Mouse (Mus musculus) MEL (cell line): ENCODE results near the gene Cdkal1. TPM values are rescaled to one million over a fixed set of nuclear protein-coding genes. Genes with fewer than 3 reads are reported as not detected.

ENCODE experiments used
- DNase-seq: peaks from one replicate; pipeline ENCODE4 v3.0.0; 2011; ENCODE audit warnings: low read depth, low spot score
- H3K27ac ChIP-seq: 2 replicates; pipeline ENCODE4 v1.5.1; 2012; ENCODE audit warnings: low read depth, mild to moderate bottlenecking, control low read depth, low read length, moderate library complexity; ENCODE audit not compliant: control insufficient read depth
- H3K27me3 ChIP-seq, 2 experiments: fragments of 150-350 bp in 1 of 2; sonication (generic) in 1 of 2; 2 replicates each; pipeline ENCODE4 v1.6.1; 2012; ENCODE audit warnings: low read length in 2 of 2, mild to moderate bottlenecking in 2 of 2, improper control_type of control experiment in 1 of 2, moderate library complexity in 1 of 2; ENCODE audit not compliant: insufficient read depth in 2 of 2, control insufficient read depth in 1 of 2
- H3K36me3 ChIP-seq, 2 experiments: 2 replicates each; pipeline ENCODE4 v1.6.1; 2012 to 2014; ENCODE audit warnings: low read length in 2 of 2, improper control_type of control experiment in 1 of 2, inconsistent platforms in 1 of 2, mild to moderate bottlenecking in 1 of 2; ENCODE audit not compliant: insufficient read depth in 2 of 2, control insufficient read depth in 1 of 2
- H3K4me1 ChIP-seq, 2 experiments: fragments of 150-350 bp in 1 of 2; sonication (generic) in 1 of 2; 2 replicates each; pipeline ENCODE4 v1.6.1; 2012; ENCODE audit warnings: low read length in 2 of 2, improper control_type of control experiment in 1 of 2, mild to moderate bottlenecking in 1 of 2; ENCODE audit not compliant: insufficient read depth in 2 of 2, control insufficient read depth in 1 of 2
- H3K4me3 ChIP-seq, 2 experiments: fragments of 150-350 bp in 1 of 2; sonication (generic) in 1 of 2; 2 replicates each; pipeline ENCODE4 v1.5.1; 2012; ENCODE audit warnings: low read depth in 2 of 2, low read length in 2 of 2, mild to moderate bottlenecking in 2 of 2, moderate library complexity in 2 of 2, control low read depth in 1 of 2, improper control_type of control experiment in 1 of 2; ENCODE audit not compliant: control insufficient read depth in 1 of 2, insufficient read depth in 1 of 2
- H3K79me2 ChIP-seq: 2 replicates; pipeline ENCODE4 v1.6.1; 2012; ENCODE audit warnings: mild to moderate bottlenecking, low read length, moderate library complexity; ENCODE audit not compliant: control insufficient read depth, poor library complexity, insufficient read depth
- H3K9ac ChIP-seq: 2 replicates; pipeline ENCODE4 v1.6.1; 2012; ENCODE audit warnings: low read depth, mild to moderate bottlenecking, control low read depth, low read length, moderate library complexity; ENCODE audit not compliant: control insufficient read depth, poor library complexity, severe bottlenecking
- H3K9me3 ChIP-seq: fragments of 150-350 bp; sonication (generic); replicated peaks from 2 replicates; pipeline ENCODE4 v1.6.1; 2012; ENCODE audit warnings: mild to moderate bottlenecking, low read length, improper control_type of control experiment, moderate library complexity; ENCODE audit not compliant: insufficient read depth
- BHLHE40 ChIP-seq: IDR thresholded peaks from 2 replicates; pipeline ENCODE4 v1.6.1; 2012; ENCODE audit warnings: low read depth, mild to moderate bottlenecking, inconsistent platforms, low read length, improper control_type of control experiment, borderline replicate concordance
- CHD1 ChIP-seq: IDR thresholded peaks from 2 replicates; pipeline ENCODE4 v1.6.1; 2012; ENCODE audit warnings: low read depth, mild to moderate bottlenecking, inconsistent platforms, low read length, improper control_type of control experiment
- CHD2 ChIP-seq: IDR thresholded peaks from 2 replicates; pipeline ENCODE4 v1.6.1; 2011; ENCODE audit warnings: low read length, improper control_type of control experiment
- ETS1 ChIP-seq: IDR thresholded peaks from 2 replicates; pipeline ENCODE4 v1.6.1; 2012; ENCODE audit warnings: low read depth, mild to moderate bottlenecking, inconsistent platforms, low read length, improper control_type of control experiment, moderate library complexity
- GABPA ChIP-seq: IDR thresholded peaks from 2 replicates; pipeline ENCODE4 v1.6.1; 2012; ENCODE audit warnings: low read depth, mild to moderate bottlenecking, inconsistent platforms, low read length, improper control_type of control experiment, moderate library complexity
- GATA1 ChIP-seq: IDR thresholded peaks from 2 replicates; pipeline ENCODE4 v1.6.1; 2011; ENCODE audit warnings: low read depth, low read length, improper control_type of control experiment
- KAT2A ChIP-seq: conservative IDR thresholded peaks from 2 replicates; pipeline ENCODE4 v1.6.1; 2012; ENCODE audit warnings: low read depth, low read length, improper control_type of control experiment, inconsistent platforms
- MAFK ChIP-seq: IDR thresholded peaks from 2 replicates; pipeline ENCODE4 v1.6.1; 2011; ENCODE audit warnings: low read depth, mild to moderate bottlenecking, low read length, improper control_type of control experiment, borderline replicate concordance
- MXI1 ChIP-seq: IDR thresholded peaks from 2 replicates; pipeline ENCODE4 v1.6.1; 2011; ENCODE audit warnings: mild to moderate bottlenecking, low read depth, low read length, improper control_type of control experiment
- MYB ChIP-seq: IDR thresholded peaks from 2 replicates; pipeline ENCODE4 v1.6.1; 2011; ENCODE audit warnings: mild to moderate bottlenecking, low read depth, low read length, improper control_type of control experiment
- NRF1 ChIP-seq: IDR thresholded peaks from 2 replicates; pipeline ENCODE4 v1.6.1; 2014; ENCODE audit warnings: low read depth, mild to moderate bottlenecking, inconsistent platforms, low read length, improper control_type of control experiment, moderate library complexity; ENCODE audit not compliant: poor library complexity, insufficient read depth, severe bottlenecking
- POLR2A ChIP-seq, 2 experiments: IDR thresholded peaks; 2 replicates each; pipeline ENCODE4 v1.6.1; 2011 to 2012; ENCODE audit warnings: low read length in 2 of 2, mild to moderate bottlenecking in 2 of 2, control low read depth in 1 of 2, improper control_type of control experiment in 1 of 2, low read depth in 1 of 2, moderate library complexity in 1 of 2; ENCODE audit not compliant: control insufficient read depth in 1 of 2, insufficient read depth in 1 of 2, poor library complexity in 1 of 2
- POLR2AphosphoS5 ChIP-seq: IDR thresholded peaks from 2 replicates; pipeline ENCODE4 v1.6.1; 2012; ENCODE audit warnings: low read depth, borderline replicate concordance, mild to moderate bottlenecking, inconsistent platforms, low read length, moderate library complexity, mixed read lengths
- SIN3A ChIP-seq: IDR thresholded peaks from 2 replicates; pipeline ENCODE4 v1.6.1; 2012; ENCODE audit warnings: low read length, improper control_type of control experiment, inconsistent platforms
- TAL1 ChIP-seq: IDR thresholded peaks from 2 replicates; pipeline ENCODE4 v1.6.1; 2012; ENCODE audit warnings: mild to moderate bottlenecking, inconsistent platforms, low read length, moderate library complexity, mixed read lengths
- TCF12 ChIP-seq: IDR thresholded peaks from 2 replicates; pipeline ENCODE4 v1.6.1; 2014; ENCODE audit warnings: low read depth, mild to moderate bottlenecking, inconsistent platforms, low read length, improper control_type of control experiment, moderate library complexity
- USF1 ChIP-seq: IDR thresholded peaks from 2 replicates; pipeline ENCODE4 v1.6.1; 2014; ENCODE audit warnings: low read depth, mild to moderate bottlenecking, inconsistent platforms, low read length, improper control_type of control experiment, moderate library complexity
- ZC3H11A ChIP-seq: IDR thresholded peaks from 2 replicates; pipeline ENCODE4 v1.6.1; 2012; ENCODE audit warnings: low read depth, mild to moderate bottlenecking, inconsistent platforms, low read length, improper control_type of control experiment
- ZNF384 ChIP-seq: IDR thresholded peaks from 2 replicates; pipeline ENCODE4 v1.6.1; 2012; ENCODE audit warnings: low read depth, mild to moderate bottlenecking, inconsistent platforms, low read length, improper control_type of control experiment
- polyA plus RNA-seq, 2 experiments: library from polyadenylated mRNA; stranded (reverse) in 1 of 2; unstranded in 1 of 2; fragments of >175 nt in 1 of 2; fragments of >200 nt in 1 of 2; gene quantifications; 2 replicates each; pipeline versions ENCODE4 v1.2.1 to v1.2.4; 2012; ENCODE audit warnings: low replicate concordance in 2 of 2, low read depth in 1 of 2; ENCODE audit not compliant: insufficient read length in 2 of 2, insufficient read depth in 1 of 2, missing spikeins in 1 of 2
- total RNA-seq: library from RNA; depleted of rRNA; stranded (reverse); fragments of 300-350 nt; gene quantifications from 2 replicates; pipeline ENCODE4 v1.2.3, GENCODE M21; 2012

Gene Cdkal1
- total and polyA plus RNA-seq, 3 experiments = 10.6 to 11.0 TPM; not detected in 1

DNA sequence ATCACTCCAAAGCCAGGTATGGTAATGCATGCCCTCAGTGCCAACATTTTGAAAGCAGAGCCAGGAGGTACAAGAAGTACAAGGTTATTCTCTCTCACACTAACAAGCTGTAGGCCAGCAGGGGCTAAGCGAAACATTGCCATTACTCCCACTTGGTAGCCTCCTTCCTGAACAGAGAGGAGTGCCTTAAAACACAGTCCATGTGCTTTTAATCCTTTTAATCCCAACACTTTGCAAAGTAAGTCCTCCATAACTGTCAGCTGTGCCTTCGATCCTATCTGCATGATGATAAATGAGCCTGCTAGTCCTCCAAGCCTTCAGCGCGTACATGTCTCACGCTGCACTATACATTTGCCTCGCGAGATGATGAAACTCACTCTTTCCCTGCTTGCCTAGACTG, 234.6 kb downstream of the Cdkal1 start:
- Histone ChIP-seq H3K9me3 (no peaks in the 10 kb centered on the region), H3K4me1 (peaks cover 17 to 21% of the 10 kb centered on the region in 2 experiments), H3K27me3 (no peaks in the 10 kb centered on the region), H3K36me3 (peaks cover 0 to 30% of the 10 kb centered on the region in 2 experiments; a peak in 2 of 4 replicates), H3K9ac (no peak overlapping the region), H3K4me3 (no peak overlapping the region), H3K79me2 (no peaks in the 10 kb centered on the region), H3K27ac (no peak overlapping the region)
- TF ChIP-seq MXI1 = no peak
- no peak for TF ChIP-seq MYB
- no peak for TF ChIP-seq SIN3A
- no peak for TF ChIP-seq POLR2AphosphoS5
- no peak for TF ChIP-seq GABPA
- TF ChIP-seq BHLHE40 = no peak
- no peak for TF ChIP-seq ZNF384
- no peak for TF ChIP-seq USF1
- TF ChIP-seq NRF1 = no peak
- no peak for TF ChIP-seq GATA1
- DNase-seq = no peak

GRCm38 (mm10) chr13:29616654-29617171, 238.8 kb downstream of the Cdkal1 start:
- Histone ChIP-seq H3K36me3 (peaks cover 0 to 9% of the 10 kb centered on the region in 2 experiments; a peak in 2 of 4 replicates), H3K27ac (no peak overlapping the region), H3K4me3 (no peak overlapping the region), H3K4me1 (peaks cover 7 to 9% of the 10 kb centered on the region in 2 experiments), H3K27me3 (no peaks in the 10 kb centered on the region), H3K9ac (no peak overlapping the region), H3K79me2 (no peaks in the 10 kb centered on the region), H3K9me3 (no peaks in the 10 kb centered on the region)
- TF ChIP-seq TCF12 = peak; percentile 53; the same call in 1 of the 2 replicates
- no peak for TF ChIP-seq MXI1
- peak; percentile 53; the same call in 1 of the 2 replicates for TF ChIP-seq GATA1
- peak; percentile 30 for DNase-seq

GRCm38 (mm10) chr13:29615987-29616386, 239.5 kb downstream of the Cdkal1 start:
- Histone ChIP-seq H3K9me3 (no peaks in the 10 kb centered on the region), H3K79me2 (no peaks in the 10 kb centered on the region), H3K9ac (no peak overlapping the region), H3K27ac (no peak overlapping the region), H3K27me3 (no peaks in the 10 kb centered on the region), H3K36me3 (peaks cover 0 to 9% of the 10 kb centered on the region in 2 experiments; a peak in 2 of 4 replicates), H3K4me1 (peaks cover 7 to 9% of the 10 kb centered on the region in 2 experiments), H3K4me3 (no peak overlapping the region)
- no peak for TF ChIP-seq GATA1
- TF ChIP-seq MYB = no peak
- no peak for TF ChIP-seq ZC3H11A
- no peak for TF ChIP-seq POLR2A (IDR thresholded peaks at IDR 0.05; ENCODE audit: control insufficient read depth in 1 of 2, insufficient read depth in 1 of 2, low read depth in 1 of 2, low read length in 2 of 2, poor library complexity in 1 of 2)
- TF ChIP-seq CHD2 = no peak
- no peak for TF ChIP-seq KAT2A
- TF ChIP-seq TAL1 = no peak
- TF ChIP-seq MAFK = no peak
- TF ChIP-seq NRF1 = no peak
- no peak for TF ChIP-seq ETS1
- no peak for TF ChIP-seq TCF12
- no peak for TF ChIP-seq SIN3A
- no peak for TF ChIP-seq ZNF384
- no peak for TF ChIP-seq CHD1
- no peak for DNase-seq
